7 mouse cellular contexts compared by ENCODE assay signal in the genomic region with DNA sequence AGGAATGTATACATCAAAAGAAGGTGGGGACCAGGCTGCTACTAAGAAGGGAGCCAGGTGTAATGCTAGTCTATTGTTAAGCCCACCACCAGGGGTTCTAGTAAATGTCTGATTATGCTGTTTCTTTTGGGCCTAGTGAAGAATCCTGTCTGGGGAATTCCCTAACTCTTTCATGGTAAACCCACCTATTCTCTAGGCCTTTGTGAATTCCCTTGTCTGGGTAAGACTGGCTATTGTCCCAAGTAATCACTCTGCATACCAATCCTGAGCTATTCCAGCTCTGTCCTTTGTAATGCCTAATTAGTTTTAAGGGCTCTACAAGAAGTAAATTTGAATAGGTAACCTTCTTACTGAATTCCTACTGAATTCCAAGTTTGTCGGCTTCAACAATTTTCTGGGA.
DNase-seq lines count a peak whose midpoint lies in the region; TF ChIP-seq lines count a peak whose summit lies in the region.
"Not testable (repeated sequence)": the region's sequence is repeated elsewhere in the genome, so short reads cannot be mapped to it uniquely, and the experiment has no call there.

No protein-coding gene starts in this region.

- peak; percentile 99 for DNase-seq in ES-CJ7 (ENCODE audit: low read depth, low spot score)
- peak; percentile 82 for DNase-seq in ES-E14 (ENCODE audit: low read depth, low spot score)
- DNase-seq in Muller cell, postnatal 12 days (ENCODE audit: inconsistent ontology term): peak; percentile 8
- peak; percentile 99 for DNase-seq in R1 (ENCODE audit: low read depth, low spot score)
- DNase-seq in WW6 (ENCODE audit: low read depth, low spot score): peak; percentile 79
- peak; percentile 97 for DNase-seq in ZHBTc4 (ENCODE audit: low read depth, low spot score)

- H3K9ac ChIP-seq in ES-Bruce4 (ENCODE audit: low read depth, poor library complexity, severe bottlenecking); ES-E14 (ENCODE audit: insufficient read depth, low read depth, low read length, poor library complexity, severe bottlenecking): not testable (repeated sequence)

- H3K27ac ChIP-seq in ES-Bruce4 (ENCODE audit: insufficient read depth, low read length); ES-E14 (ENCODE audit: insufficient read depth, low read depth, low read length, poor library complexity, severe bottlenecking): not testable (repeated sequence)

- not testable (repeated sequence) for TF ChIP-seq CTCF in ES-Bruce4 (IDR thresholded peaks at IDR 0.05; ENCODE audit: low read depth, low read length)

- not testable (repeated sequence) for TF ChIP-seq POLR2A in ES-Bruce4 (IDR thresholded peaks at IDR 0.05; ENCODE audit: insufficient read depth, low read length)

- not testable (repeated sequence) for H3K27me3 ChIP-seq in ES-Bruce4 (ENCODE audit: control insufficient read depth, insufficient read depth, low read length, poor library complexity, severe bottlenecking)

- not testable (repeated sequence) for H3K4me1 ChIP-seq in ES-Bruce4 (ENCODE audit: control insufficient read depth, insufficient read depth, low read length)
- peaks cover 0 to 12% of the 10 kb centered on the region in 2 experiments; a peak in 2 of 4 replicates for H3K4me1 ChIP-seq in ES-E14 (ENCODE audit: control insufficient read depth in 2 of 2, insufficient read depth in 2 of 2, low read length in 2 of 2, poor library complexity in 1 of 2)

- not testable (repeated sequence) for H3K4me3 ChIP-seq in ES-Bruce4 (ENCODE audit: low read depth, low read length); ES-E14 (ENCODE audit: insufficient read depth in 1 of 2, low read depth in 1 of 2, low read length in 2 of 2, poor library complexity in 1 of 2, severe bottlenecking in 1 of 2)

- in situ Hi-C loops in ES-E14 (cut with MboI; ENCODE audit: low sequenced_read_pairs in 2 of 2, unreplicated experiment in 2 of 2): not testable (repeated sequence)

- H3K9me3 ChIP-seq in ES-Bruce4 (replicated peaks; ENCODE audit: control insufficient read depth, insufficient read depth, low read length, poor library complexity, severe bottlenecking); ES-E14 (ENCODE audit: control insufficient read depth, insufficient read depth, low read depth, low read length): not testable (repeated sequence)

- peak; percentile 60; the same call in 1 of the 2 replicates for TF ChIP-seq EP300 in ES-Bruce4 (IDR thresholded peaks at IDR 0.05; ENCODE audit: insufficient read depth, low read depth, low read length)

- not testable (repeated sequence) for H3K36me3 ChIP-seq in ES-Bruce4 (ENCODE audit: control insufficient read depth, insufficient read depth, low read length, poor library complexity, severe bottlenecking); ES-E14 (ENCODE audit: control insufficient read depth, insufficient read depth, low read length, poor library complexity, severe bottlenecking)

TF ChIP-seq in ES-E14, 5 proteins besides CTCF, POLR2A, EP300 and RAD21:
- peak; percentile 31; the same call in 1 of the 2 replicates for TF ChIP-seq MAFK (IDR thresholded peaks at IDR 0.05; ENCODE audit: insufficient read depth, low read depth, low read length)
- TF ChIP-seq CHD2 (IDR thresholded peaks at IDR 0.05; ENCODE audit: low read depth, low read length): peak; percentile 60

Comparison
In these comparisons a context has a peak if more than half of its experiments do, and no peak if none do; other contexts are left out.
1. DNase-seq: peak in every context shown above with its lines; median percentile 99 in ES-CJ7; 99 in R1; 97 in ZHBTc4; 82 in ES-E14; 79 in WW6; 8 in Muller cell, postnatal 12 days.